Mouse (Mus musculus): ENCODE measurements around the gene Sap30bp.

GRCm38 (mm10) chr11:116012262-116012947 is 79.3 kb downstream of the Sap30bp start, which contains the start of gene Galk1:
- TF ChIP-seq CTCF (IDR thresholded peaks at IDR 0.05; ENCODE audit: borderline replicate concordance, insufficient read depth, low read depth, low read length) (no peak), POLR2A (IDR thresholded peaks at IDR 0.05; ENCODE audit: borderline replicate concordance, insufficient read depth, low read length) (no peak)
